Mouse (Mus musculus) yolk sac, embryonic 10.5 days (tissue): ENCODE results near the gene Unc119.
A peak's percentile ranks its signal among the peaks of the same experiment; 100 is the strongest.

Source experiments
- DNase-seq: peaks from one replicate; pipeline ENCODE4 v3.0.0-alpha.2; 2017; ENCODE audit warnings: low spot score

Unc119 gene

DNA sequence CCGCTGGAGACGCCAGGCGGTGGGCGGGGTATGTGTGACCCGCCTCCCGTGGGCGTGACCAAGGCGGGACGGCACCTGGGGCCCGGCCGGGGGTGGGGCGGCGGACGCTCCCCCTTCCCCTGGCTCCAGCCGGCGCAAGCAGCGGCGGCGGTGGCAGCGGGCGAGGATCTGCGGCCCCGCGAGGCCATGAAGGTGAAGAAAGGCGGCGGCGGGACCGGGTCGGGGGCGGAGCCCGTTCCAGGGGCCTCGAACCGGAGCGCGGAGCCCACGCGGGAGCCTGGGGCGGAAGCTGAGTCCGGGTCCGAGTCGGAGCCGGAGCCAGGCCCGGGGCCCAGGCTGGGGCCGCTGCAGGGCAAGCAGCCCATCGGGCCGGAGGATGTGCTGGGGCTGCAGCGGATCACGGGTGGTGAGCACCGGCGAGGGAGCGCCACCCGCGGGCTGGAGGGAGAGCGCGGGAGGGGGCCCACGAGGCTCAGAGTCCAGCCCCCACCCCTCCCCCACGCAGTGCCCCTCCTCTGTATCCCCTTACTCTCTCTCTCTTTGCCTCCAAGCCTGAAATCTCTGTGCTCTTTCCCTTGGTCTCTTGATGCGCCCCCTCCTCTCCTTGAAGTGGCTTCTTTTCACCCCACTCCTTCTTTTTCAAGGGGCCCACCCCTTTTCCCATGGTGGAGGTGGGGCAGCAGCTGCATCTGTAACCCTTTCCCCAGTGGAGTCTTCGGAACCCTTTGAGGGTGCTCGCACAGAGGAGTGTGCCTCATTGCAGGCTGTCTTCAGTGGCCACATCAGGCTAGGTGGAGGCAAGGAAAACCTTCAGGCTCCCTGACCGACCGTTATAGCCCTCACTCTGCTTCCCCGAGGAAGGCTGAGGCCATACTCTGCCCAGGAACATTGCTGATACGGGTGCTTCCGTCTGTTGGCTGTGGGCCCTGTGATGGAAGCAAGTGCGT, at the start of gene Unc119:
Unc119 (plus strand) TSS at position 102 of the 947 bp plus-strand sequence.
- peak; percentile 77 for DNase-seq

DNA sequence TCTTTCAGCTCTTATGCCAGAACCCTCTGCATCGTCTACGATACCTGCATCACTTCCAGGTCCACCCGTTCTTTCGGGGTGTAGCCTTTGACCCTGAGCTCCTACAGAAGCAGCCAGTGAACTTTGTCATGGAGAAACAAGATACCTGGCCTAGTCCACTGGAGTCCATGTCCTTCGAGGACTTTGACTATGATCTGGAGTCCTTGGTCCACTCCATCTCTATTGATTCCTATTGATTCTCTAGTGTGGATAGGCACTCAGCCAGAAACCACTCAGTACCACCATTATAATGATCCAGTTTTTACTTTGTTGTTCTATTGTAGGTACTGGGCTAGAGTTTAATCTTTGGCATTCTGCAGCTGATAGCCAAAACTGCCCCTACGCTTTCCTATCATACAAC, 48.7 kb upstream of the Unc119 start:
- no peak for DNase-seq

DNA sequence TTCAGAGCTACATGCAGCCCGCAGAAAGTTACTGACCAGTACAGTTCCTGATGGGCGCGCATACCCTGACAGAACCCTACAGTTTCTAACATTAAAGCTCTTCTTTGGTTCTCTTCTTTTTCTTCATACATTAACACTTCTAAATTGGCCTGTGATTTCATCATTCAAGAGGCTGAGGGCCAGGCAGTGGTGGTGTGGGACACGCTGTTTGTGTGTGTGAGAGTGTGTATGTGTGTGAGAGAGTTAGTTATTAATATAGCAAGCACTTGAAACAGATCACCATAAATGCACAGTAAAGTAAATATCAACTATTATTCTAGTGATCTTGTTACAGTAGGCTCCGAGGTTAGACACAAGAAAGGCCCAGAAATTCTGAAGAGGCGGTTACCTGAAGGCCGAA, 42.4 kb upstream of the Unc119 start:
- no peak for DNase-seq

DNA sequence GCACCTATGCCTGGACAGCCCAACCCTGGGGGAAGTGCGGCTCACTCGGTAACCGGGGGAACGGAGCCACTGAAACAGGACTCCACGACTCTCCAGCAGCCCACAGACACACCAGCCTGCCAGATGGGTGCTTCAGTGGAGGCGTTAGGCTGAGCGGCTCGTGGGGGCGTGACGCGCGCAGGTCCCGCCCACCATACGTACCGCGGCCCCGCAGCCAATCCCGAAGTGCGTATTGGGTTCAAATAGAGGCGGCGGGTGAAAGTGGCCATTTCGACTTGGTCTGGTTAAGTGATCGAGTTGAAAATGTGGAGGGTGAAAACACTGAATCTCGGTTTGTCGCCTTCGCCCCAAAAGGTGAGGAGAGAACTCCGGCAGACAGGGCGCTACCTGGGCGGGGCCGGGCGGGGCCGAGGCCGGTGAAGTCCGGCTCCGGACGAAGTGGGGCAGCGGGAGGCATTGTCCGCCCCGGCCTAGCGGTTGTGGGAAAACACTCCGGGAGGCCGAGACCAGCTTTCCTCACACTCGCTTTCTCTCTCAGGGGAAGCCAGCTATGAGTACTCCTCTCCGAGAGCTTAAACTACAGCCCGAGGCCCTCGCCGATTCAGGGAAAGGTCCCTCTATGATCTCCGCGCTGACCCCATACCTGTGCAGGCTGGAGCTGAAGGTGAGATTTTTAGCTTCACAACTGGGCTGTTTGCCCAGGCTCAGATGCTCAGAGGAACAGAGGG, 41.8 kb upstream of the Unc119 start, which contains the start of gene Spag5:
Spag5 (plus strand) TSS at position 173 of the 728 bp plus-strand sequence.
- DNase-seq = peak; percentile 90

DNA sequence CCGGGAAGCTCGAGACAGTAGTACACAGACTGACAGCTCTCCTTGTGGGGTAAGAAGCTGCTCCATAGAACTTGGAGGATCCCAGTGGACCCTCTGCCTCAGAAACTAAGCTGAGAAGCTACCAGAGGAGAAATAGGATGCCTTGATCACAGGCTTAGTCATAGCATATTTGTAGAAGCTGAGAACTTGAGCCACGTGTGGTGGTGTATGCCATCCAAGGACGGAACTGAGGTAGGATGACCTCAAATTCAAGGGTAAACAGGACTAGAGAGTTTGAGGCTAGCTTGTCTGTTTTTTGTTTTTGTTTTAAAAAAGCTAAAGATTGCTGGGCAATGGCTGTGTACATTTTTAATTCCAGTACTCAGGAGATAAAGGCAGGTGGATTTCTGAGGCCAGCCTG, 38.0 kb upstream of the Unc119 start:
- DNase-seq = no peak

DNA sequence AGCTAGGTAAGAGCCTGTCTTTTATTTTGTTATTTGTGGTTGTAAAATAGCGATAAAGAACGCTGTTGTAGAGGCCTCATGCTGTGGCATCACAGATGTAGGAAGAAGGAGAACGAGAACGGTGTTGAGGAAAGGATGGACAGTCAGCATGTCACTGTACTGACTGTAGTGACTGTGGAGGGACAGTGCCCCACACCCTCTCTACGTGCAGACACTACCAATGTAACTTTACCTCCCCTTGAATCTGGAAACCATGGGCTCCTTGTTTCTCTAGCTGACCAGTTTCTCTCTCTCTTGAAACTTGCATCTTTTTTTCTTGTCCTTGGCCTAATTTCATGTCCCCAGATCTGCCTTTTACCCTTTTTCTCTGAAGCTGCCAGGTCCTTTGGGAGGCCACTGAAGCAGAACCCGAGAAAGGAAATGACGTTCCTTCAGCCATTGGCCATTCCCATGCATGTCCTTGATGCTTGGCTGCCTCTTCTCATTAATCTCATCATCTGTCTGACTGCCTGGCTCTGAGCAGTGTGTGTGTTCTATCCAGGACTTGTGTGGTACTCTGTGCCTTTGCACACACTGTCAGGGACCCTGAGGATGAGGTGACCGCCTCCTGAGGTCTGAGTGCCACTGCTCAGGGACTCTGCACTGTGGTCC, 32.3 kb upstream of the Unc119 start:
- DNase-seq = no peak

DNA sequence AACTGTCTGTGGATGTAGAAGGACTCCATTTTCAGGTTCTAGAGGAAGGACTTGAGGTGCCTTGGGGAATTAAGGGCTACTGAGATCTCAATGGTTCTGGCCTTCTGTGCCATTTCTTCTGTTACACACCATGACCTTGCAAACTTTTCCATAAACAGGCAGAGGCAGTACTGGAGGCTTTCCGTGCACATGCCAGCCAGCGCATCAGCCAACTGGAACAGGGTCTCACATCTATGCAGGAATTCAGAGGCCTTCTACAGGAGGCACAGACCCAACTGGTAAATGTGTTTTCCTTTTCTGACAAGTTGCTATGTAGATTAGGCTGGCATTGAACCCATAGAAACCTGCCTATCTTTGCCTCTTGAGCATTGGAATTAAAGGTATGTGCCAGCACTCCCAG, 29.6 kb upstream of the Unc119 start:
- DNase-seq = no peak

DNA sequence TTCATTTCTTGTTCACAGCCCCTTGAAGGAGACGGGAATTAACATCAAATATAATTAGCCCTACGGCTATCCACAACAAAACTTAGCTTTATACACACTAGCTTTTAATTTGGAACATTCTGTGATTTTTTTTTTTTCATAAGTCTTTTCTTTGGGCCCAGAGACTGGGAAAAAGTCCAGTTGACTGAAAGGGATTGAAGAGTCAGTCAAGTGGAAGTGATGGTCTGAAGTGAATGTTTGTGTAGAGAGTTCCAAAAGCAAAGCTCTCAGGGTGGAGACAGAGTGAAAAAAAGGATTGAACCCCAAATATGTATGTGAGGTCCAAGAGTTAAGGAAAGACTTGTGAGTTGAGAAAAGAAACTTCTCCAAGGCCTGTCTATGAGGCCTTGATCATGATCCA, 24.9 kb upstream of the Unc119 start:
- DNase-seq = no peak

DNA sequence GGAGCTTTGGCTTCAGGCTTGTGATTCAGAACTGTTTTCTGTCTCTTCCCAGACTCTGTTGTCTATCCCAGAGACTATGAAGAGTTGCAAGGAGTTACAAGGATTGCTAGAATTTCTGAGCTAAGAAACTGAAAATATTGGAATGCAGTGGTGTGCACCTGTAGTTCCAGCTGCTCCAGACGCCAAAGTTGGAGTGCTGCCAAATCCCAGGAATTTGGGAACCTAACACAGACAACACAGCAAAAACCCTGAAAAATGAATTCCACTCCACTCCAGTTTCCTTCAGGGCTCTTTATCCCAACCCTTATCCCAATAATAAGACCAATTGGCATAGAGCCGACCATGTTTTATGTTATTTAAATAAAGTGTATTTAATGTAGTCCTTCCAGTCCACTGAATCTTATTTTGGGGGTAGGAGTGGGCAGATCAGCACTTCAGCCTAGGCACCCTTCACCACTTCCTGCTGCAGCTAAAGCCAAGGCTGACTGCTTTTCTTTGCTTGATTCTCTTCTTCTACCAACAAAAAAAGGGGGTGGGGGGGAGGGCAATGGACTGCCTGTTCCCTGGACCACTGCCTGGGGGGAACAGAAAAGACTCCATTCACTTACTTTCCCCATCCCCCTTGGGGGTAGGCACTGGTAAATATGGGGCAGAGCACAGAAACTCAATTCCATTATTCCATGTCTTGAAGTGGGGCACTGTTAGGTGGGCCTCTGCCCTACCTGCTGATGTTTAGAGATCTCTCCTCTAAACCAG, 21.0 kb upstream of the Unc119 start:
- DNase-seq = no peak

DNA sequence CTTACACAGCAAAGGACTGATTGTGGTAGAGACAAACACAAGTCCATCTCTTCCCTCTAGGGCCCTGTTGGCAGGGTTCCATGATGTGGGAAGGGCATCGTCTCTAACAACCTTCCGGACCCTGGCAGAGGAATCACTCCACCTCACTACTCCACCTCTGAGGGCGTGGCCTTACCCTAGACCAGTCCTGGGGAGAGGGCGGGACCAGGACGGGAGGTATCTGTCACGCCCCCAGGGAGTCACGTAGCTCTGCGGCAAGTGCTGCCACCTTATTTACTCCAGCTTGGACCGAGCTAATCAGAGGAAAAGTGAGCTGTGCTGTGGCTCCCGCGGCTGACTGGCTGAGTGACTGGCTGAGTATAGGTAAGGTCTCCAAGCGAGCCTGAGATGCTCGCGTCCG, 20.4 kb upstream of the Unc119 start, which contains the start of gene Aldoc:
Aldoc (plus strand) TSS at position 109 of the 400 bp plus-strand sequence.
- peak; percentile 87 for DNase-seq

DNA sequence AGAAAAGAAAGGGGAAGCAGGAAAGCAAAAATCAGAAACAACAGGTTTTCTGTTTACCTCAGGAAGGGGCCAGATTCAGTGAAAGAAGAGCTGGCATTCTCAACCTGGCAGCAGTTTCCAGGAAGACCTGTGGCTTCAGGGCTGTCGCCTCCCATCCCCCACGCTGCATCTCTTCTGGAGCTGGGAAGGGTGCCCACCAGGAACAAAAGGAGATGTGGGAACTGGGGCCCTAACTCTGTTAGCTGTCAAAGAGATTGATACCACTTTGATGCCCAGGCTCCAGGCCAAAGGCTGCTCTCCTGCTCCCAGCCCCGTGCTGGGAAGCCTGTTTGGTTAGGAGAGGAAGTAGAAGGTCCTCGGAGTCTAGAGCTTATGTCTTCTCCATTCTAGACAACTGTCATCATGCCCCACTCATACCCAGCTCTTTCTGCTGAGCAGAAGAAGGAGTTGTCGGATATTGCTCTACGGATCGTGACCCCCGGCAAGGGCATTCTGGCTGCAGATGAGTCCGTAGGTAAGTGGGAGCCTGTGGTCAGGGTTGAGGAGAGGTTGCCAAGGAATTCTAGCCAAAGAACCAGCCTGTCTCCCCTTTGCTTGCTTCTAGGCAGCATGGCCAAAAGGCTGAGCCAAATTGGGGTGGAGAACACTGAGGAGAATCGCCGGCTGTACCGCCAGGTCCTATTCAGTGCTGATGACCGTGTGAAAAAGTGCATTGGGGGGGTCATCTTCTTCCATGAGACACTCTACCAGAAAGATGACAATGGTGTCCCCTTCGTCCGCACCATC, 19.1 kb upstream of the Unc119 start:
- no peak for DNase-seq

DNA sequence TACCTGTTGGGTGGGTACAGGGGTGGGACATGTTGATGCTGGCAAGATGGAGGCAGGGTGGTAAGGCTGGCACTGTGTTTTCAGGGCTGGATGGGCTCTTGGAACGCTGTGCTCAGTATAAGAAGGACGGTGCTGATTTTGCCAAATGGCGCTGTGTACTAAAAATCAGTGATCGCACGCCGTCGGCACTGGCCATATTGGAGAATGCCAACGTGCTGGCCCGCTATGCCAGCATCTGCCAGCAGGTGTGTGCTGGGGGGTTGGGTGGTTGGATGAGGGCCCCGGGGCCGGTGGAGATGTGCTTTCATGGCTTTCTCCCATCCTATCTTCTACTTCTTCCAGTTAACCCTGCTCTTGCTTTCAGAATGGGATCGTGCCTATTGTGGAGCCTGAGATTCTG, 18.3 kb upstream of the Unc119 start:
- no peak for DNase-seq

DNA sequence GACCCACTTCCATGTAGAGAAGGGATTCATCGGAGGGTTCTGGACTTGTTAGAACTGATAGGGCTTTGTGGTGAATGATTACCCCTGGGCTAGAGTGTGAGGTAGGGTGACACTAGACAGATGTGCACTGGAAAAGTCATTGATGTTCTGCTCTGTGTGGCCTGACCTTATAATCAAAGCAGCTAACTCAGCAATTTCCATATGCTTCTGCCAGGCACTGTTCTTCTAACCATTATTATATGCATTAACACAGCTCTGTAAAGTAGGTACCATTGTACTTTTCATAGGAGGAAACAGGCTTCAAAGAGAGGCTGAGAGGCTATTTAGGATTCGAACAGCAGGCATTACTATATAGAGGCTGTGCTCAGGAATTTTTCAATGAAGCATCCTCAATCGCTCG, 16.1 kb upstream of the Unc119 start:
- no peak for DNase-seq

DNA sequence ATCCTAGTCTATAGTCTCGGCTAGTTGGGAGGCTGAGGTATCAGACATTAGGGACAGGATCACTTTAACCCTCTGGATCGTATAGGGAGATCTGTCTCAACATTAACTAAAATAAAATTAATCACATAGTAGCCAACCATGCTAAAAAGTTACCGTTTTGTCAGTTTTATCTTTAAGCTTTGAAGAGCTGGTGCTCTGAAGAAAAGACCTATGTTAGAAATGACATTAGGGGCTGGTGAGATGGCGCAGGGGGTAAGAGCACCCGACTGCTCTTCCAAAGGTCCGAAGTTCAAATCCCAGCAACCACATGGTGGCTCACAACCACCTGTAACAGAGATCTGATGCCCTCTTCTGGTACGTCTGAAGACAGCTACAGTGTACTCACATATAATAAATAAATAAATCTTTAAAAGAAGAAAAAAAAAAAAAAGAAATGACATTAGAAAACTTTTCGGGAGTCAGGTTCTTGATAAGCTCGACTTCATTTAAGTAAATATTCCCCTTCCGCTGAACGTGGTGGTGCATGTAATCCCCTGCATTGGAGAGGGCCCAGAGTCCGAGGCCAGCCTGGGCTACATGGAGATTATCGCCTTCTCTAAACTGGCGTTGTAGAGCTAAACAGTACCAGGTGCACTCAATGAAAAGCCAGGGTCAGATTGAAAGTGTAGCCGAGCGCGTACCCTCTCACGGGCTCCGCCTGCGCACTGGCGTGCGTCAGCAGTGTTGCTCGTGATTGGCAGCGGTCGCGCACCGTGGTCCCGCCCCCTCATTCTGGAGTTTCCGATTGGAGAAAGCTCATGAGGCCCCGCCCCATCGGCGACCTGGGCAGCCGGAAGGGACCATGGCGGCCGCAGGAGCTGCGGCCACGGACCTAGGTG, 15.4 kb upstream of the Unc119 start, which contains the start of gene Pigs:
Pigs (plus strand) TSS at position 782 of the 878 bp plus-strand sequence.
- DNase-seq = peak; percentile 93

DNA sequence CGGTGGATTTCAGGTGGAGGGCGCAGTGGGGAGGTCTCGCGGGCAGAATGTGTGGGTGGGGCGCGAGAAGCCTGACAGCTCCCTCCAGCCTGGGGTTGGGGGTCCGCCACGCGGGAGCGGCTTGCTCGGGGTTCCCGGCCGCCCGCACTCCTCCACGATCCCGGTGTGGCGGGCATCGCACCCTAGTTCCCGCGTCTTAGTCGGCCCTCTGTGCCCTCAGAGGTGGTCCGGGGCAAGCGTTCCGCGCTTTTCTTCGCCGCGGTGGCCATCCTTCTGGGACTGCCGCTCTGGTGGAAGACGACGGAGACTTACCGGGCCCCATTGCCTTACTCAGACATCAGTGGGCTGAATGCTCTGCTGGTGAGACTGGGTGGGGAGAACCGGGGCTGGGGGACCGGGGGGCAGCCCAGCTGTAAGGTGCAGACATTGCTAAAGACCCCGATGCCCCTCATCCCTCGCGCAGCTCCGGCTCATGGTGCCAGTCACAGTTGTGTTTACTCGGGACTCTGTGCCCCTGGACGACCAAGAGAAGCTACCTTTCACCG, 14.7 kb upstream of the Unc119 start:
- no peak for DNase-seq

DNA sequence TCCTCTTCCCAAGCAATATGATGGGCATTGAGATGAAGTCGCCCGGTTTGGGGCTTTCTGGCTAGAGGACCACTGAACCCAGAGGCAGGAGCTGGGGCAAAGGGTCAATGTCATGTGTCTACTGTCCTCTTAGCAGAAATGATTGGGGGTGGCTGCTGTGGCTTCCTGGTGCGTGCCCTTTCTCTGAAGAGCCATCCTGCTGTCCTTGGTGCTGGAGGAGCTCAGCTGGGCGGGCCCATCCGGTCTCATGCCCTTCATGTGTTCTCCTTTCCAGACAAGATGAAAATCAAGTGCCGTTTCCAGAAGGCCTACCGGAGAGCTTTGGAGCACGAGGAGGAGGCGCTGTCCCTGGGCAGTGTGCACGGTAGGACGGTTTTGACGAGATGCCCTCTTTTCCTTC, 10.6 kb upstream of the Unc119 start:
- DNase-seq = no peak

DNA sequence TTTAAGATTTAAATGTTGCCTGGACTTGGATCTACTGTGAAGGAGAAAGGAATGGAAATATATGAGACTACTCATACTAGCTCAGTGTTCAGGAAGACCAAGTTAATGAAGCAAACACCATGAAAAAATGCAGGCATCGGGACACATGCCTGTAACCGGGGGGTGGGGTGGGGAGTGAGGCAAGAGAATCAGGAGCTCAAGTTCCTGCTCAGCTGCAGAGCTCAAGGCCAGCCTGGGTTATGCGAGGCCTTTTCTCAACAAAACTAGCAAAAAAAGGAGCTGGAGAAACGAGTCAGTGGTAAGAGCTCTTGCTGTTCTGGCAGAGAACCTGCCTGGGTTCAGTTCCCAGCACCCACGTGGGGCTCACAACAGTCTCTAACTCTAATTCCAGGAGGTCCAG, 9.3 kb upstream of the Unc119 start:
- DNase-seq = no peak

DNA sequence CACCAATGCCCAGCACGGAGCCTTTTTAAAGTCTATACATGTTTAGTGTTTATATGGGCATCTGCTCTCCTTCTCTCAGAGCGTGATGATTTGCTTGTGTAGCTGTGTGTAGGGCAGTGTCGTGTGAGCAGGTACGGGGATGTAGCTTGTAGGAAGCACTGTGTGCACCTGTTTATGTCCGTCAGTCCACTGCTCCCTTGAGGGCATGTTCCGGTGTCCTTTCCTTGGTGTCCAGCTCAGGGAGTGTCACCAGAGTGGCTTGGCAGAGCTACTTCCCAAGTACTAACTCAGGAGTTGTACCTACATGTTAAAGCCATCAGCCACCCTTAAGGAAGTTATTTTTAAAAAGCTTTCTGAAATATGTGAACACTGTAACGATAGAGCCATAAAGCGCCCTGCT, 6.2 kb upstream of the Unc119 start:
- DNase-seq = no peak

DNA sequence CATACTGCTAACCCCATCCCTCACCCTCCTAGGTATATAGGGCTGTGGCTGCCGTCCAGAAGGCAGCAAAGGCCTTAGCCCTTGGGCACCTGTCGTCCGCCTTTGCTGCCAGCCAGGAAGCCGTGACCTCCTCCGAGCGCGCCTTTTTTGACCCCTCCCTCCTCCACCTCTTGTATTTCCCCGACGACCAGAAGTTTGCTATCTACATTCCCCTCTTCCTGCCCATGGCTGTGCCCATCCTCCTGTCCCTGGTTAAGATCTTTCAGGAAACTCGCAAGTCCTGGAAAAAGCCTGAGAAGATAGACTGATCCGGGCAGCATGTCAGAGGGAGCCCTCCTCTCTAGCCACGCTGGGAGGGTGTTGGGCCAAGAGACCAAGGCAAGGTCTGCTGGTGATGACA, 1.6 kb upstream of the Unc119 start:
- DNase-seq = no peak
